8 mouse cellular contexts compared by ENCODE assay signal in the genomic region with DNA sequence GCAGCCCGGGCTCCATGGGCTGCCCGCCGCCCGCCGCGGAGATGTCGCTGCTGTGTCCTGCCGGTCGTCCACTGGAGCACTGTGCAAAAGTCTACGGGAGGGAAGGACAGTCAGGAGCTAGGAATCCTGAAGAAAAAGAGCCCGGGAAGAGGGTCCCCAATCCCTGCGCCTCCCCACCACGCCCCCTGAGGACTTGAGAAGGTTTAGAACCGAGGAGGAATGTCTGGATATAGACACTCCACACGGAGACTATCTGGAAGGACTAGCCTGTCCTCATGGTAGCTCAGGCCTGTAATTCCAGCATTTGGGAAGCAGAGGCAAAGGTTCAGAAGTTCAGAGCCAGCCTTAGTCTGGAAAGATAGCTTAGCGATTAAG. TPM values are rescaled to one million over a fixed set of nuclear protein-coding genes. Genes with fewer than 3 reads are reported as not detected.
DNase-seq lines count a peak whose midpoint lies in the region; ATAC-seq lines count a peak whose summit lies in the region.

No protein-coding gene starts in this region.

- peak; percentile 5; the same call in 1 of the 2 replicates for ATAC-seq in kidney, embryonic 15.5 days (replicated peaks; ENCODE audit: low FRiP score)
- no peak for ATAC-seq in embryonic facial prominence, embryonic 14.5 days (ENCODE audit: low read depth)
- peak; percentile 10; the same call in 1 of the 2 replicates for ATAC-seq in intestine, embryonic 16.5 days
- peak; percentile 7; the same call in 1 of the 2 replicates for ATAC-seq in neural tube, embryonic 12.5 days (ENCODE audit: low FRiP score, low read depth)

- H3K36me3 ChIP-seq in kidney, embryonic 15.5 days = no peaks in the 10 kb centered on the region
- no peaks in the 10 kb centered on the region for H3K36me3 ChIP-seq in embryonic facial prominence, embryonic 14.5 days (ENCODE audit: control insufficient read depth, insufficient read depth, low read length)
- no peaks in the 10 kb centered on the region for H3K36me3 ChIP-seq in intestine, embryonic 16.5 days (ENCODE audit: control insufficient read depth, insufficient read depth, low read length)
- H3K36me3 ChIP-seq in neural tube, embryonic 12.5 days = no peaks in the 10 kb centered on the region

- peaks cover 35% of the 10 kb centered on the region for H3K4me1 ChIP-seq in kidney, embryonic 15.5 days
- H3K4me1 ChIP-seq in embryonic facial prominence, embryonic 14.5 days (ENCODE audit: control insufficient read depth, insufficient read depth, low read length) = peaks cover 13% of the 10 kb centered on the region
- H3K4me1 ChIP-seq in intestine, embryonic 16.5 days (ENCODE audit: control insufficient read depth, insufficient read depth, low read length) = peaks cover 26% of the 10 kb centered on the region
- H3K4me1 ChIP-seq in neural tube, embryonic 12.5 days = peaks cover 24% of the 10 kb centered on the region

- H3K27ac ChIP-seq in kidney, embryonic 15.5 days = no peak overlapping the region
- no peak overlapping the region for H3K27ac ChIP-seq in embryonic facial prominence, embryonic 14.5 days (replicated peaks; ENCODE audit: low read depth, low read length)
- no peak overlapping the region for H3K27ac ChIP-seq in intestine, embryonic 16.5 days (ENCODE audit: low read length)
- no peak overlapping the region for H3K27ac ChIP-seq in neural tube, embryonic 12.5 days

- H3K9ac ChIP-seq in kidney, embryonic 15.5 days = peak overlapping the region; percentile 39
- peak overlapping the region; percentile 60 for H3K9ac ChIP-seq in embryonic facial prominence, embryonic 14.5 days (ENCODE audit: low read depth, low read length)
- peak overlapping the region; percentile 57 for H3K9ac ChIP-seq in intestine, embryonic 16.5 days (ENCODE audit: low read depth, low read length)
- H3K9ac ChIP-seq in neural tube, embryonic 12.5 days = peak overlapping the region; percentile 57; the same call in 1 of the 2 replicates

- H3K4me2 ChIP-seq in kidney, embryonic 15.5 days = peak overlapping the region; percentile 83
- H3K4me2 ChIP-seq in embryonic facial prominence, embryonic 14.5 days (ENCODE audit: low read depth, low read length) = peak overlapping the region; percentile 82
- peak overlapping the region; percentile 93 for H3K4me2 ChIP-seq in intestine, embryonic 16.5 days (ENCODE audit: low read depth, low read length)
- H3K4me2 ChIP-seq in neural tube, embryonic 12.5 days (replicated peaks) = peak overlapping the region; percentile 80

- 4% methylated on average over 16 of the region's 16 CpGs for WGBS in kidney, embryonic 15.5 days
- 2% methylated on average over 16 of the region's 16 CpGs for WGBS in embryonic facial prominence, embryonic 14.5 days
- WGBS in intestine, embryonic 16.5 days = 3% methylated on average over 16 of the region's 16 CpGs
- WGBS in neural tube, embryonic 12.5 days = 2% methylated on average over 16 of the region's 16 CpGs

- H3K9me3 ChIP-seq in kidney, embryonic 15.5 days (replicated peaks) = no peaks in the 10 kb centered on the region
- 0 out of 2 replicates have a peak, but pooled peaks cover 4% of the 10 kb centered on the region for H3K9me3 ChIP-seq in embryonic facial prominence, embryonic 14.5 days (ENCODE audit: control insufficient read depth, low read length)
- peaks cover 3% of the 10 kb centered on the region for H3K9me3 ChIP-seq in intestine, embryonic 16.5 days (ENCODE audit: control insufficient read depth, low read length)
- H3K9me3 ChIP-seq in neural tube, embryonic 12.5 days = no peaks in the 10 kb centered on the region

- no peak for DNase-seq in kidney, adult 9 months
- DNase-seq in embryonic facial prominence, embryonic 14.5 days (ENCODE audit: low spot score) = no peak
- DNase-seq in frontal cortex, postnatal 10 days (ENCODE audit: low spot score in 2 of 2) = no peak
- DNase-seq in adrenal gland, adult 8-10 months = no peak
- no peak for DNase-seq in kidney, postnatal 14 days

- H3K27me3 ChIP-seq in kidney, embryonic 15.5 days = peaks cover 82% of the 10 kb centered on the region
- H3K27me3 ChIP-seq in embryonic facial prominence, embryonic 14.5 days (replicated peaks; ENCODE audit: control insufficient read depth, insufficient read depth, low read length) = peaks cover 81% of the 10 kb centered on the region
- H3K27me3 ChIP-seq in intestine, embryonic 16.5 days (replicated peaks; ENCODE audit: control insufficient read depth, insufficient read depth, low read length) = peaks cover 62% of the 10 kb centered on the region
- H3K27me3 ChIP-seq in neural tube, embryonic 12.5 days (replicated peaks) = peaks cover 81% of the 10 kb centered on the region

- H3K4me3 ChIP-seq in kidney, embryonic 15.5 days (replicated peaks) = peak overlapping the region; percentile 51
- H3K4me3 ChIP-seq in embryonic facial prominence, embryonic 14.5 days (ENCODE audit: low read depth, low read length) = peak overlapping the region; percentile 50
- H3K4me3 ChIP-seq in intestine, embryonic 16.5 days (ENCODE audit: low read length) = peak overlapping the region; percentile 54
- peak overlapping the region; percentile 42 for H3K4me3 ChIP-seq in neural tube, embryonic 12.5 days

RNA-seq across cellular contexts. Expression of a gene that starts 3.1 kb away (rescaled TPM):
- polyA plus RNA-seq in kidney, embryonic 15.5 days (2015; fragmentation: Nextera tagmentation; extraction: Ambion mirVana) = 0.19 TPM in 1 of 2 replicates, not detected in the other
- 0.96 and 1.3 TPM in 2 replicates for polyA plus RNA-seq in embryonic facial prominence, embryonic 14.5 days (2014; fragmentation: Nextera tagmentation; extraction: Ambion mirVana)
- 0.06 TPM in 1 of 2 replicates, not detected in the other for polyA plus RNA-seq in intestine, embryonic 16.5 days (2015; fragmentation: Nextera tagmentation; extraction: Ambion mirVana)
- 1.5 and 2.0 TPM in 2 replicates for polyA plus RNA-seq in neural tube, embryonic 12.5 days (2016; fragmentation: Nextera tagmentation; extraction: Ambion mirVana)
- under 1 TPM; 0.27 to 0.75 (median 0.46) TPM for total RNA-seq in adrenal gland, adult 8-10 months (2022)

RNA-seq across cellular contexts. Expression of a gene that starts 5.9 kb away (rescaled TPM):
- 55.1 and 64.2 TPM in 2 replicates for polyA plus RNA-seq in kidney, embryonic 15.5 days (2015; fragmentation: Nextera tagmentation; extraction: Ambion mirVana)
- 43.0 and 49.6 TPM in 2 replicates for polyA plus RNA-seq in embryonic facial prominence, embryonic 14.5 days (2014; fragmentation: Nextera tagmentation; extraction: Ambion mirVana)
- 58.1 and 59.7 TPM in 2 replicates for polyA plus RNA-seq in intestine, embryonic 16.5 days (2015; fragmentation: Nextera tagmentation; extraction: Ambion mirVana)
- 53.9 and 55.1 TPM in 2 replicates for polyA plus RNA-seq in neural tube, embryonic 12.5 days (2016; fragmentation: Nextera tagmentation; extraction: Ambion mirVana)
- 10 to 100 TPM; 50.7 to 62.6 (median 57.4) TPM for total RNA-seq in adrenal gland, adult 8-10 months (2022)

RNA-seq across cellular contexts. Expression of a gene that starts 20.0 kb away (rescaled TPM):
- 42.7 and 49.5 TPM in 2 replicates for polyA plus RNA-seq in kidney, embryonic 15.5 days (2015; fragmentation: Nextera tagmentation; extraction: Ambion mirVana)
- polyA plus RNA-seq in embryonic facial prominence, embryonic 14.5 days (2014; fragmentation: Nextera tagmentation; extraction: Ambion mirVana) = 26.3 and 35.5 TPM in 2 replicates
- polyA plus RNA-seq in intestine, embryonic 16.5 days (2015; fragmentation: Nextera tagmentation; extraction: Ambion mirVana) = 62.1 and 62.3 TPM in 2 replicates
- polyA plus RNA-seq in neural tube, embryonic 12.5 days (2016; fragmentation: Nextera tagmentation; extraction: Ambion mirVana) = 57.4 and 57.6 TPM in 2 replicates
- total RNA-seq in adrenal gland, adult 8-10 months (2022) = 10 to 100 TPM; 38.7 to 47.3 (median 40.8) TPM

RNA-seq across cellular contexts. Expression of a gene that starts 42.7 kb away (rescaled TPM):
- polyA plus RNA-seq in kidney, embryonic 15.5 days (2015; fragmentation: Nextera tagmentation; extraction: Ambion mirVana) = 13.8 and 19.8 TPM in 2 replicates
- 11.0 and 14.4 TPM in 2 replicates for polyA plus RNA-seq in embryonic facial prominence, embryonic 14.5 days (2014; fragmentation: Nextera tagmentation; extraction: Ambion mirVana)
- 12.3 and 13.2 TPM in 2 replicates for polyA plus RNA-seq in intestine, embryonic 16.5 days (2015; fragmentation: Nextera tagmentation; extraction: Ambion mirVana)
- polyA plus RNA-seq in neural tube, embryonic 12.5 days (2016; fragmentation: Nextera tagmentation; extraction: Ambion mirVana) = 18.0 and 25.2 TPM in 2 replicates
- total RNA-seq in adrenal gland, adult 8-10 months (2022) = 10 to 100 TPM; 33.0 to 52.0 (median 41.8) TPM

RNA-seq across cellular contexts. Expression of a gene that starts 46.1 kb away (rescaled TPM):
- 51.2 and 51.5 TPM in 2 replicates for polyA plus RNA-seq in kidney, embryonic 15.5 days (2015; fragmentation: Nextera tagmentation; extraction: Ambion mirVana)
- 57.2 and 57.7 TPM in 2 replicates for polyA plus RNA-seq in embryonic facial prominence, embryonic 14.5 days (2014; fragmentation: Nextera tagmentation; extraction: Ambion mirVana)
- polyA plus RNA-seq in intestine, embryonic 16.5 days (2015; fragmentation: Nextera tagmentation; extraction: Ambion mirVana) = 40.2 and 42.5 TPM in 2 replicates
- 94.6 and 96.1 TPM in 2 replicates for polyA plus RNA-seq in neural tube, embryonic 12.5 days (2016; fragmentation: Nextera tagmentation; extraction: Ambion mirVana)
- total RNA-seq in adrenal gland, adult 8-10 months (2022) = 10 to 100 TPM; 11.9 to 24.1 (median 18.5) TPM
